Mouse (Mus musculus) retina, embryonic 14.5 days (tissue): ENCODE results near the gene Ror1.

ENCODE experiments used
- DNase-seq: peaks from one replicate; pipeline ENCODE4 v3.0.0-alpha.2; 2015; ENCODE audit warnings: low spot score

Ror1 gene

GRCm38 (mm10) chr4:100386272-100386988, 290.8 kb downstream of the Ror1 start:
- no peak for DNase-seq

- DNase-seq = no peak
Measured at GRCm38 (mm10) chr4:100390436-100390835, 294.8 kb downstream of the Ror1 start.

- no peak for DNase-seq
Measured at GRCm38 (mm10) chr4:100391021-100391420, 295.4 kb downstream of the Ror1 start.

- DNase-seq = no peak
Measured at GRCm38 (mm10) chr4:100393374-100394061, 297.9 kb downstream of the Ror1 start.

- DNase-seq = no peak
Measured at GRCm38 (mm10) chr4:100395407-100395806, 299.8 kb downstream of the Ror1 start.

GRCm38 (mm10) chr4:100398079-100398478, 302.5 kb downstream of the Ror1 start:
- DNase-seq = no peak

GRCm38 (mm10) chr4:100401078-100401477, 305.5 kb downstream of the Ror1 start:
- no peak for DNase-seq

- DNase-seq = no peak
Measured at GRCm38 (mm10) chr4:100401581-100402470, 306.2 kb downstream of the Ror1 start.

GRCm38 (mm10) chr4:100407261-100407874, 311.8 kb downstream of the Ror1 start:
- peak; percentile 90 for DNase-seq

GRCm38 (mm10) chr4:100409521-100409920, 313.9 kb downstream of the Ror1 start:
- DNase-seq = no peak

- peak; percentile 20 for DNase-seq
Measured at GRCm38 (mm10) chr4:100411841-100412539, 316.4 kb downstream of the Ror1 start.

- no peak for DNase-seq
Measured at GRCm38 (mm10) chr4:100422756-100423155, 327.2 kb downstream of the Ror1 start.

GRCm38 (mm10) chr4:100426101-100426500, 330.5 kb downstream of the Ror1 start:
- DNase-seq = no peak

- DNase-seq = no peak
Measured at GRCm38 (mm10) chr4:100429371-100429900, 333.8 kb downstream of the Ror1 start.

- DNase-seq = no peak
Measured at GRCm38 (mm10) chr4:100435281-100436168, 339.9 kb downstream of the Ror1 start.

GRCm38 (mm10) chr4:100436169-100436547, 340.6 kb downstream of the Ror1 start:
- no peak for DNase-seq

- no peak for DNase-seq
Measured at GRCm38 (mm10) chr4:100446897-100447296, 351.3 kb downstream of the Ror1 start.

GRCm38 (mm10) chr4:100462493-100463120, 367.0 kb downstream of the Ror1 start:
- no peak for DNase-seq

- peak; percentile 57 for DNase-seq
Measured at GRCm38 (mm10) chr4:100478592-100479321, 383.2 kb downstream of the Ror1 start, which contains the start of gene Ube2u. Gene Ube2u, plus strand, starts transcription at chr4:100478849.
